Mouse (Mus musculus) myocyte (in vitro differentiated cells): ENCODE data around the gene Dnlz. TPM values are rescaled to one million over a fixed set of nuclear protein-coding genes. Genes with fewer than 3 reads are reported as not detected.

Source experiments
- H3K27me3 ChIP-seq: one replicate; pipeline ENCODE4 v1.6.1; 2011; ENCODE audit not compliant: control insufficient read depth, insufficient read depth, insufficient read length
- H3K36me3 ChIP-seq: one replicate; pipeline ENCODE4 v1.6.1; 2011; ENCODE audit not compliant: control insufficient read depth, insufficient read depth
- H3K4me2 ChIP-seq: one replicate; pipeline ENCODE4 v1.6.1; 2011; ENCODE audit warnings: low read depth, control low read depth
- H3K4me3 ChIP-seq: one replicate; pipeline ENCODE4 v1.5.1; 2011; ENCODE audit warnings: mild to moderate bottlenecking, control low read depth, moderate library complexity
- H3K79me2 ChIP-seq: one replicate; pipeline ENCODE4 v1.6.1; 2011; ENCODE audit not compliant: control insufficient read depth, insufficient read depth
- H3ac ChIP-seq: one replicate; pipeline ENCODE4 v1.6.1; 2011; ENCODE audit not compliant: control insufficient read depth, insufficient read length
- CEBPB ChIP-seq: IDR thresholded peaks from 2 replicates; pipeline ENCODE4 v1.6.1; 2011; ENCODE audit warnings: mild to moderate bottlenecking, moderate library complexity; ENCODE audit not compliant: poor library complexity, insufficient read depth, severe bottlenecking
- E2F4 ChIP-seq: IDR thresholded peaks from one replicate; pipeline ENCODE4 v1.6.1; 2011; ENCODE audit warnings: mild to moderate bottlenecking, control low read depth, moderate library complexity; ENCODE audit not compliant: insufficient read depth
- MAX ChIP-seq: IDR thresholded peaks from one replicate; pipeline ENCODE4 v1.6.1; 2011; ENCODE audit warnings: low read depth, mild to moderate bottlenecking, control low read depth
- MYOD1 ChIP-seq, 3 experiments: IDR thresholded peaks; one replicate each; pipeline ENCODE4 v1.6.1; 2011; ENCODE audit warnings: control low read depth in 2 of 3, low read depth in 2 of 3, mild to moderate bottlenecking in 2 of 3, moderate library complexity in 1 of 3; ENCODE audit not compliant: insufficient read length in 2 of 3, control insufficient read depth in 1 of 3
- MYOG ChIP-seq, 3 experiments: IDR thresholded peaks; one replicate each; pipeline ENCODE4 v1.6.1; 2011; ENCODE audit warnings: control low read depth in 2 of 3, low read depth in 2 of 3, mild to moderate bottlenecking in 2 of 3; ENCODE audit not compliant: insufficient read length in 2 of 3, control insufficient read depth in 1 of 3, insufficient read depth in 1 of 3
- POLR2A ChIP-seq: IDR thresholded peaks from one replicate; pipeline ENCODE4 v1.6.1; 2011; ENCODE audit warnings: low read depth, mild to moderate bottlenecking, control low read depth, moderate library complexity; ENCODE audit not compliant: insufficient read length
- POLR2AphosphoS2 ChIP-seq: IDR thresholded peaks from one replicate; pipeline ENCODE4 v1.6.1; 2011; ENCODE audit warnings: low read depth, control low read depth; ENCODE audit not compliant: insufficient read length
- REST ChIP-seq: IDR thresholded peaks from one replicate; pipeline ENCODE4 v1.6.1; 2011; ENCODE audit warnings: mild to moderate bottlenecking, control low read depth, moderate library complexity; ENCODE audit not compliant: insufficient read depth, insufficient read length
- SRF ChIP-seq: IDR thresholded peaks from one replicate; pipeline ENCODE4 v1.6.1; 2011; ENCODE audit warnings: low read depth; ENCODE audit not compliant: control insufficient read depth, insufficient read length
- TCF12 ChIP-seq: IDR thresholded peaks from one replicate; pipeline ENCODE4 v1.6.1; 2011; ENCODE audit warnings: mild to moderate bottlenecking, control low read depth; ENCODE audit not compliant: poor library complexity, insufficient read depth, severe bottlenecking
- TCF3 ChIP-seq: IDR thresholded peaks from one replicate; pipeline ENCODE4 v1.6.1; 2011; ENCODE audit warnings: low read depth, control low read depth; ENCODE audit not compliant: insufficient read length
- USF1 ChIP-seq: IDR thresholded peaks from one replicate; pipeline ENCODE4 v1.6.1; 2011; ENCODE audit warnings: low read depth, mild to moderate bottlenecking, control low read depth, moderate library complexity
- polyA plus RNA-seq: library from polyadenylated mRNA; unstranded; fragments of >200 nt; fragmentation: generic; extraction: Trizol; gene quantifications from one replicate; pipeline ENCODE4 v1.2.1, GENCODE M21; 2012; ENCODE audit warnings: missing spikeins

Dnlz gene
- polyA plus RNA-seq, 1 experiment, result 28.4 TPM

DNA sequence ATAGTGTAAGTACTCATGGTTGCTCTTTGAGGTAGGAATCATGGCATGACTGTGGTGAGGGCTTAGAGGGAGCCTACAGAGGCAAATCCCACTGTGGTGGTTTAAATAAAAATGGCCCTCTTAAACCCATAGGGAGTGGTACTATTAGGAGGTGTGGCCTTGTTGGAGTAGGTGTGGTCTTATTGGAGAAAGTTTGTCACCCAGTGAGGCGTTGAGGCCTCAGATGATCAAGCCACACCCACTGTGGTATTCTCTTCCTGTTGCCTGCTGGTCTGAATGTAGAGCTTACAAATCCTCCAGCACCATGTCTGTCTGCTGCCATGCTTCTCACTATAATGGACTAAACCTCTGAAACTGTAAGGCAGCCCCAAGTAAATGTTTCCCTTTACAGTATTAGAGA, 47.2 kb downstream of the Dnlz start:
- no peaks in the 10 kb centered on the region for H3K36me3 ChIP-seq
- TF ChIP-seq POLR2A, result no peak
- TF ChIP-seq REST, result no peak
- TF ChIP-seq MYOD1 (IDR thresholded peaks at IDR 0.05; ENCODE audit: control insufficient read depth in 1 of 3, insufficient read length in 2 of 3, low read depth in 2 of 3), result no peak
- no peak for TF ChIP-seq TCF12
- no peak for TF ChIP-seq MAX
- no peak for TF ChIP-seq SRF
- no peak for TF ChIP-seq TCF3
- TF ChIP-seq POLR2AphosphoS2, result no peak
- TF ChIP-seq CEBPB, result no peak
- H3K4me3 ChIP-seq, result no peak overlapping the region
- no peak overlapping the region for H3K4me2 ChIP-seq
- H3K79me2 ChIP-seq, result no peaks in the 10 kb centered on the region
- H3K27me3 ChIP-seq, result no peaks in the 10 kb centered on the region
- H3ac ChIP-seq, result no peak overlapping the region

DNA sequence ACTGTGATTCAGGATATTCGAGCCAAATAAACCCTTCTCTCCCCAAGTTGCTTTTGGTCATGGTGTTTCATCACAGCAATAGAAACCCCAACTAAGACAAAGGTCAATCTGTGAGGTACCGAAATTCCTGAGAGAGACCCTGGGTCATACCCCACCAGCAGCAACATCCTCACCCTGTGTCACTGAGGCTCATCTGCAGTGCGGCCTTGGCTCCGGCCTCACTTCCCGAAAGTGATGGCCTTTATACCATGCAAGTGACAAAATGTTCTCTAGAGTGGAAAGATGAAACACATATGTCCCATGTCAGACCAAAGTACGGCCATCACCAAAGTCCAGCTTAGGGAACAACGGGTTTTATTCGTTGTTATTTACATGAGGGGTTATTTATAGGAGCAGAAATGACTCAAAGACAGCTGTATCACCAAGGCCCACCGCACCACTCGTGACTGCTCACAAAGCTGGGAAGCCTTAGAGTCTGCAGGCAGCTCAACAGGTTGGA, 49.9 kb downstream of the Dnlz start:
- TF ChIP-seq MYOG (IDR thresholded peaks at IDR 0.05; ENCODE audit: control insufficient read depth in 1 of 3, insufficient read depth in 1 of 3, insufficient read length in 2 of 3, low read depth in 2 of 3), result peak in 1 of 3 experiments; percentile 17
- no peak for TF ChIP-seq TCF12
- TF ChIP-seq E2F4, result no peak
- TF ChIP-seq MAX, result no peak
- TF ChIP-seq USF1, result no peak
- no peak for TF ChIP-seq REST
- no peak for TF ChIP-seq SRF
- no peak for TF ChIP-seq POLR2AphosphoS2
- peak in 1 of 3 experiments; percentile 42 for TF ChIP-seq MYOD1 (IDR thresholded peaks at IDR 0.05; ENCODE audit: control insufficient read depth in 1 of 3, insufficient read length in 2 of 3, low read depth in 2 of 3)
- no peak for TF ChIP-seq POLR2A
- Histone ChIP-seq H3K79me2 (no peaks in the 10 kb centered on the region), H3K4me3 (no peak overlapping the region), H3K36me3 (no peaks in the 10 kb centered on the region), H3K27me3 (no peaks in the 10 kb centered on the region), H3K4me2 (no peak overlapping the region), H3ac (no peak overlapping the region)

DNA sequence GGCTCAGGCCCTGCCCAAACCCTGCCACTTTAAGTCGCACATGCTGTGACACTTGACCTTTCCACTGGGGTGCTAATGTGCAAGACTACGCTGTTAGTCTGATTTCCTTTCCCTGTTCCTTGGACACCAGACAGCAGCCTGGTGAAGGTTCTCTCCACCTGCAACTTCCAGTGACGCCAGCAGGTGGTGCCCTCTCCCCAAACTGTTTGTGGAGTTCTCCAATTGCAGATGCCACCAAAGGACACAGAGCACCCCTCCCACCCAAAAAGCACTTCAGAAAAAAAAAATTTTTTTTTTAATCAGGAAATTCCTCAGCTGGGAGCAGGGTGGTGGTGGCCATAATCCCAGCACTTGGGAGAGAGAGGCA, 51.1 kb downstream of the Dnlz start:
- no peak overlapping the region for H3K4me3 ChIP-seq
- TF ChIP-seq SRF (no peak), POLR2AphosphoS2 (no peak), MAX (no peak), E2F4 (no peak), POLR2A (no peak), TCF12 (no peak), REST (no peak), TCF3 (no peak), USF1 (no peak), CEBPB (no peak), MYOD1 (IDR thresholded peaks at IDR 0.05; ENCODE audit: control insufficient read depth in 1 of 3, insufficient read length in 2 of 3, low read depth in 2 of 3) (no peak)
- H3K79me2 ChIP-seq, result no peaks in the 10 kb centered on the region
- H3K27me3 ChIP-seq, result no peaks in the 10 kb centered on the region
- no peak overlapping the region for H3ac ChIP-seq
- H3K36me3 ChIP-seq, result no peaks in the 10 kb centered on the region
- no peak overlapping the region for H3K4me2 ChIP-seq

DNA sequence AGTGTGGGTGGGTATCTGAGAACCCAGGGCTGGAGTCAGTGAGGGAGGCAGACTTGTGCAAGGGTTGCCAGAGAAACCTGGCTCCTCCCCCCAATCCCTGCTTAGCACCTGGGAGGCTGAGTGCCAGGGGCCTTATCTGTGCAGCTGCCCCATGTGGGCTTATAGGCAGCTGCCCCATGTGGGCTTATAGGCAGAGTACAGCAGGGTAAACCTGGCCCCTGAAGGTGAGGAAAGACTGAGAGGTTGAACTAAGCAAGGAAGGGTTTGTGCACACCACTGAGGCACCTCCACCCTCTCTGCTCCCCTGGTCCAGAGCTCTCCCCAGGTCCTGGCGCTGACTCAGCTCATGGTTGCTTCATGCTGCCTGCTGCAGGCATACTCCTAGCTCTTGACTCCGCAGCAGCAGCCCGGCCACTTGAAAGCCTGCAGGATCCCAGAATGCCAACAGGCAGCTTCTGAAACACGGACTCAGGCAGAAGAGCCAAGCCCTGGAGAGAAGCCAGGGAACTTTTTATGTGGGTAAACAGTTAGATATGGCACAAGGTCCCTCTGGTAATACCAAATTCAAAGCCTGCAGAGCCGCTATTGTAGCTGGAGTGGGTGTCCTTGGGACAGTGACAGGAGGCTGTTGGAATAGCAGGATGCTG, 51.6 kb downstream of the Dnlz start:
- Histone ChIP-seq H3K27me3 (no peaks in the 10 kb centered on the region), H3K4me2 (no peak overlapping the region), H3ac (no peak overlapping the region), H3K36me3 (no peaks in the 10 kb centered on the region), H3K79me2 (no peaks in the 10 kb centered on the region), H3K4me3 (no peak overlapping the region)
- TF ChIP-seq MYOD1 (IDR thresholded peaks at IDR 0.05; ENCODE audit: control insufficient read depth in 1 of 3, insufficient read length in 2 of 3, low read depth in 2 of 3) (peak in 1 of 3 experiments; percentile 11), MYOG (IDR thresholded peaks at IDR 0.05; ENCODE audit: control insufficient read depth in 1 of 3, insufficient read depth in 1 of 3, insufficient read length in 2 of 3, low read depth in 2 of 3) (peak in 1 of 3 experiments; percentile 7), TCF12 (no peak)

DNA sequence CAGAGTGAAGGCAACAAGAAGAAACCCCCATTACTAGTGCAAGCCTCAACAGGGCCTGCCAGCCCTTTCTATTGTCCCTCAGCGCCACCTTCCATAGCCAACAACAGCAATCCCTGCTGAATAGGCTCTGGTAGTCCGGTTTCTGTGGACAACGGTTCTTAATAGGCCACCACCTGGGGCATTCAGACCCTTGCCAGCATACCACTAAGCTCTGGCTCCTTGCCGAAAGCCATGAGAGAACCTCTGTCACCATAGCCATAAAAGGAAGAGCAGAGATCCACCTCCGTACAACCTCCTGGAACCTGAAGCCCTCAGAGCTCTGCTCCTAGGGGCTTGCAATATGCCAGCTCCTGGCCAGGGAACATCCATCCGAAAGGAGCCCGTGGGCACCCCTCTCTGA, 52.6 kb downstream of the Dnlz start:
- H3ac ChIP-seq, result no peak overlapping the region
- no peak overlapping the region for H3K4me3 ChIP-seq
- no peaks in the 10 kb centered on the region for H3K36me3 ChIP-seq
- H3K27me3 ChIP-seq, result peaks cover under 1% of the 10 kb centered on the region
- no peaks in the 10 kb centered on the region for H3K79me2 ChIP-seq
- no peak overlapping the region for H3K4me2 ChIP-seq
- TF ChIP-seq E2F4 (no peak), MAX (no peak), TCF3 (no peak), SRF (no peak), CEBPB (no peak), MYOG (IDR thresholded peaks at IDR 0.05; ENCODE audit: control insufficient read depth in 1 of 3, insufficient read depth in 1 of 3, insufficient read length in 2 of 3, low read depth in 2 of 3) (no peak), TCF12 (no peak)
